Mouse (Mus musculus): ENCODE measurements at regions not wholly inside any gene's neighbourhood (a gene's known extent, or its start where the extent isn't known, plus 50 kb on each side); places are given as distances from the start of the nearest gene placed in this dataset.

DNA sequence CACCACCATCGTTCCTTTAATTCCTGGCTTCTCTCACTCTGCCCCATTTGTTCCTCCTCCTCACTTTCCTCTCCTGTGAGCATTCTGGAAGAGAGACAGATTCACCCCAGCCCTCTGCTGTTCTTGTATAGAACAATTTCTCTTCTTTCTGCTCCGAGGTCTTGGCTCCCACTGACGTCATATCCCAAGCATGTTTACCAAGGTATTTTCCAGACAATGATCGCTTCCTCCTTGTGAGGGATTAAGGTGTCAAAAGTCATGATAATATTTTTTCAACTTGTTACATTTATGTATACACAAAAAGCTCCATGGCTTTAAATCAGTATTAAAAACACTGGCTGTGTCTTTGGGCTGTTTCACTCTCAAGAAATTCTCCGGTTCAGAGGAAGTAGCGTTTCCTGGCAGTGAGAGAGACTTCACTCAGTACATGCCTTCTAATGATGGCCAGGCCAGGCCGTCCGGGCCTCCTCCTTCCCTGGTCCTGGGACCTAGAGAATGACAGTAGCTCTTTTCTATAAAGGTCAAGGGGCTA is 142.4 kb upstream of the Spdl1 start:
- no peak for DNase-seq (ENCODE audit: low spot score)

DNA sequence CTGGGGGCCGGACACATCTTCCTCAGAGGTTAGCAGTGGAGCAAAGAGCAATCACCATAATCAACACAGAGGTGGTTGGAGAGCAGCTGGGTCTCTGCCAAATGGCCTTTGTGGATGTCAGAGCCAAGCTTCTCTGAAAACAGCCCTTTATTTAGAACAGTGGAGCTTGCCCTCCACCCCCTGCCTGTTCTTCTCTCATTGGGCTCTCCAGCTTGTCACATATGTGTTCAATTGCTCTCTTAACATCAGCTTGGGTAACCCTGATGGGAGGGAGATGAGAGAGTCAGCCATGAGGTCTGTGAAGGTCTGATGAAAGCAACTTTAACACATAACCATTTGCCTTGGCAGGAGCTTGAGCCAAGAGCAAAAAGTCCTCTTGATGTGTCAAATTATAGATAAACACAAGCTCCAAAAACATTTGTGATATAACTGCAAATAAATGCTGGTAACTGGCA is 140.1 kb upstream of the Spdl1 start:
- DNase-seq (ENCODE audit: low spot score) = peak; percentile 8

DNA sequence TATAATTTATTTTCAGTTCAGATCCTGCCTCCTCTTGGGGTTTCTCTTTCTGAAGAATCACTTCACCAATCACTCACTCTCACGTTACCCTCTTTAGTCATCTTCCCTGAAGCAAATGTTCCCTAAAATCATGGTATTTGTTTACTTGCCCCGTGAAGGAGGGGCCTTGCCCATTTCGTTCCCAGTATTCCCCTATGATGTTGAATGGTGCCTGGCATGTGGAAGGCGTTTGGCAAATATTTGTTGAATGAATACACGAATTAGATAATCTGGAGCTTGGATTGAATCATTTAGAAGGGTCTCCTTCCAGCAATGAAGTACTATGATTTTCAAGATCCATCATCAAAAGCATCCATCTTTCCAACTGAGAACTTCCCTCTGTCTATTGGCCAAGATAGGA is 139.6 kb upstream of the Spdl1 start:
- no peak for DNase-seq (ENCODE audit: low spot score)

DNA sequence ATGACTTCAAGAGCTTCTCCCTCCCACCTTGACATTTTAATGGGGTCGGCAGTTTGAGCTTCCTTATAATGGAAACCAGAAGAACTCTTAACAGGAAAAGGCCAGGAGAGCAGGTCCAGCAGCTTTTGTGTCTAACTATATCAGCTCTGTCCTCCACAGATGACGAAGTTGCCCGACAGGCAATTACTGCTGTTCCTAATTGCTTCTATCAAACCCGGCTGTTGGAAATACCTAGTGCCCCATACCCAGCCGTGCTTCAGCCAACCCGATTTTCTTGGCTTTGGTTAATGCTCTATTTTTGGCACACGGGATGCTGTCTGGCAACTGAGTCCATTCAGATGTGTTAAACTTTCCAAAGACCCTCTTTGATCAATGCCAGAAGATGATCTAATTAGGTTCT is 125.8 kb upstream of the Spdl1 start:
- DNase-seq (ENCODE audit: low spot score) = peak; percentile 11

DNA sequence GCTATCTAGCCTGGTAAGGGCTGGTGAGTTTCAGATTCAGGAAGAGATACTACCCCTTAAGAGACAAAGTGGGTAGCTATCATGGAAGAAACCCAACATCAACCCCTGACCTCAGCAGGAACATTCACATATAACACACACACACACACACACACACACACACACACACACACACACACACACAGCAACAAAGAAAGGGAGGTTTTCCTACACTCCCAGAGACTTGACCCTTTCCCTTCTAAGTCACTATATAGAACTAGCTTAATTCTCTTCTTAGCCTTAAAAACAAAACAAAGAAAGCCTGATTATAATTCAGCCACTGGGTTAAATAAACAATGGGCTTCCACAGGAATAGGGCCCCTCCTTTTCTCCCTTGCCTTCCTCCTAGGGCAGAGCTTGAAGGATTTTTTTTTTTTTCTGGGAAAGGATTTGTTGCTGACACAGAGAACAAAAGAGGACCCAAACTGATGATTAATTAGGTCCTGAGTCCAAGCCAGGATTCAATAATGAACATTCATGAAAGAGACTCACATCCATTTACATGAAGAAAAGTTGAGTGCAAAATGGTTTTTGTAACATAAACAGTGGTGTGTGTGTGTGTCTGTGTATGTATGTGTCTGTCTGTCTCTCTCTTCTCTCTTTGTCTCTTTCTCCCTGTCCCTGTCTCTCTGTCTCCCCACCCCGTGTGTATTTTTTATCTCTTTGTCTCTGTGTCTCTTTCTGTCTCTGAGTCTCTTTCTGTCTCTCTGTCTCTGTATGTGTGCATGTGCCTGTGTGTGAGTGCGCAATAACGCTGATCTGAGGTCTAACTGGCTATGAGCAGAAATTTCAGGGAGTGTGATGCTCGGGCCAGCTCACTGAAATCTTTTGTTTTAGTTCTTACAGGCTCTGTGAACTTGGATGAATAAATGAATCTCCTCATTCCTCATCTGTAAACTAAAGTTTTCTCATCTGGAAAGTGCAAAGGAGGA is 108.3 kb upstream of the Spdl1 start:
- DNase-seq (ENCODE audit: low spot score) = peak; percentile 8

DNA sequence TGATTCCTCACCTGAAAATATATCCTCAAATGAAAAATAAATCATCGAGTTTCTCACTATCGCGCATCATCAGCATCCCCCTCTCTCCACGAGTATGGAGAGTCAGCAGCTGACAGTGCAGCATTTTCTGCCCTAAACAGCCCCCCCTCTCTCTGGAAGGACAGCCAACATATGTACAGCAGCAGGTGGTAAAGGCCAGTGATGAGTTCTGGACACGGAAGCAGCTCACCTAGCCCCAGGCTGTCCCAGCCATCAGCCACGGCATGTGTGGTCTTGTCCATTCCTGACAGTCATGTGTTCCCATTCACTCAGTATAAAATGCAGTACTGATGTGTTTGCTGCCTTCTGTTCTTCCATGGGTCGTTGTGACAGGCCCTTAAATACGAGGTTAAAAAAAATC is 106.7 kb upstream of the Spdl1 start:
- peak; percentile 25 for DNase-seq (ENCODE audit: low spot score)

DNA sequence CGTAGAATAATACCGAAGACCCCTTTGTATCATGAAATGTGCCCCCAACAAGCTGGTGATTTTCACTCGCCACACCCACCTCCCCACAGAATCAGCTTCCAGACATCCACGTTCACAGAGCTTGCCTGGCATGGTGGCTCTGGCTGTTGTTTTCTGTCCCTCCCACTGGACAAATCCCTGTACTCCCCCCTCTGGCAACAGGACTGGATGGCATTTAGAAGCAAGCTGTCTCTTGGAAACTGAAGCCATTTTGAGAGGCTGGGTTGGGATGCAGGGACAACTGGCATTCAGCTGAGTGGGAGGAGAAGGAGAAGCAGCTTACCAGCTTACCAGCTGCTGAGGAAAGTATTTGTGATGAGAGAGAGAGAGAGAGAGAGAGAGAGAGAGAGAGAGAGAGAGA is 105.6 kb upstream of the Spdl1 start:
- no peak for DNase-seq (ENCODE audit: low spot score)

DNA sequence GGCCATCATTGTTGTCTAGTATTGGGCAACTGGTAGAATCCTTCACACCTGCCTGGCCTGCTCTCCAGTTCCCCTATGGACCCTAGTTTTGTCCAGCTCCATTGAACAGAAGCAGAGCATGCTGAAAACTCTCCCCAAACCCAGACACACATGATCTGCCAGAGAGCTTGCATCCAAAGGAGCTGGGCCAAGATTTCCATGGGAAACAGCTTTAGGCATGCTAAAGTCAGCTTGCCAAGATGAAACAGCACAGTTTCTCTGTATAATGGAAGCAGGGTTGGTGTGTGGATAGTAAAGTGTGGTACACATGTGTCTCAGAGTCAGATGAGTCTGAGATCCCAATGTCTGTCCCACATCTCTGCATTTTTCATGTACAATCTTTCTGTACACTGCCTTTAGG is 98.8 kb upstream of the Spdl1 start:
- DNase-seq (ENCODE audit: low spot score) = no peak

DNA sequence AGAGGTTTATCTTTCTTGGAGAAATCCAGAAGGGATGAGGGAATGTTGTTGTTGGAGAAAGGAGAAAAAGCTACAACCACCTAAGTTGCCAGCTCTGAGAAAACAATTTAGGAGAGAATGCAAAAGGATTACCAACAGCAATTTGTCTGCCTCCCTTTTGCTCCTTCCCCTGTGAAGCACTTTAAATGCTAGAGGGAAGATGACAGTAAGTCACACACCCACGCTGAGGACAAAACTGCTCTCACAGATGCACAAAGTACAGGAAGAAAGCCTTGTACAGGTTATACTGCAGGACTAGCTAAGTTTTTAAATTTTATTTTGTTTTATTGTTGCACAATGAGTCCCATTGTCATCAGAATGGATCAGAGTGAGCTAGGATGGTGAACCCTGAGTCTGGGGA is 83.7 kb upstream of the Spdl1 start:
- DNase-seq (ENCODE audit: low spot score) = no peak

DNA sequence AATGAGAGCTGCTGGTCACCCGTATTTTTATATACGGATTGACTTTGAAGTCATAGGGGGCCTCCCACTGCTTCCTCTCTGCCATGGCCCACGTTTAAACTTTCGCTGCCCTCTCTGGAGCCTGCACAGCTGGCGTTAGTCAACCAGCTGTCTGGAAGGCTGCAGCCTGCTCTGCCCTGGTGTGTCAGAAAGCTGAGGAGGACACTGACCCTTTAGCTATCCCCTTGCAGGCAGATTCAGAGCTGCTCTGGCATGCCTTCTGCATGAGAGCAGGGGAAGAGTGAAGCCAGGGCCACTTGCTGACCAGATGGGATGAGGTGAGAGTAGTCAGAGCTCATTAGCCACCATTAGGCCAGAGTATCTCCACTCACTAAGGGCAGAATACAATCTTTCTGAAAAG is 76.4 kb upstream of the Spdl1 start:
- DNase-seq (ENCODE audit: low spot score) = peak; percentile 61

DNA sequence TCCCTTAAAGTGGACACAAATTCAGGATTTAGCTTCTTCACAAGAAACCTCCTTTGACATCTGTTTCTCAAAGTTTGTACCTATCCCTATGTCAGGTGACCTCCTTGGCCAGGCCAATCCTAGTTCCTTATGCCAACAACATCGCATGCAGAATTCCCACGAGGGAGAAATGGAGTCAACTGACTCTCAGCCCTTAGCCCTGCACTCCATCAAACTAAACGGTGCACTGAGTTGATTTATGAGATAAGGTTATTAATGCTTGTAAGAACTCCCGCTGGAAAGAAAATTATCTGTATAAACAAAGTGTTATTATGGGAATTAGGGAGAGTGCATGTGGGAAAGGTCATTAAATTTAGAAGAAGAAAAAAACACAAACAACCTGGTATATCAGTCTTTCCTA is 70.8 kb upstream of the Spdl1 start:
- DNase-seq (ENCODE audit: low spot score) = peak; percentile 36

DNA sequence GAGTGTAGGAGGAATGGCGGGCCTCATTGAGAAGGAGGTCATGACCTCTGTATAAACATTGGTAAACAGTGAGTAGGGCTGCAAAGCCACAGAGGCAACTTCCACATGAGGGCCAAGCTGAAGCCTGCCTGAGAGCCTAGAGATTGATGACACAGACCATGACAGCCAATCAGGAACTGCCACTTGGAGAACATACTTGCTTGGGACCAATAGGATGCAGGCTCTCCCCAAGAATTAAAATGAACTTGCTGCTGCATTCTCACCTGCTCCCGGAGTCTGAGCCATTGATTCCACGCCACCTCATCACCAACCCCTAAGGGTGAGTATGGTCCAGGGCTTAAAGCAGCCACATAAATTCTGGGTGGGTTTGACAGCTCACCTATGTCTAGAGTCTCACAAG is 66.0 kb upstream of the Spdl1 start:
- DNase-seq (ENCODE audit: low spot score) = peak; percentile 62

DNA sequence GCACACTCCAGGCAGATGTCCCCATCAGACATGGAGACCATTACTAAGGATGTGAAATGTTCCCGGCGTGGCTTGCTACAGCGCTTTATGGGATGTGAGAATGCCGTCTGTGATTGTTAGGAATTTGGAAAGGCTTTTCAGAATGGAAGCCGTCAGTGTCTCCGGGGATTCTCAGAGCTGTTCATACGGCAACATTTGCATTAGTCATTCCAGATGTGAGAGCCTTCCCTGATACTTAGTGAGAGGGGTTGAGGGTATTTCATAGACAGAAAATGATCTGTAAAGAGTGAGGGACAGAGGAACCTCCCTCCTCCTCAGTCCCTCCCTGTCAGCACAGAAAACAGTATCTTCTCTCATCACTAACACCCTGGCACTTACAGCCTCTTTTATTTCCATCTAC is 62.2 kb upstream of the Spdl1 start:
- no peak for DNase-seq (ENCODE audit: low spot score)

DNA sequence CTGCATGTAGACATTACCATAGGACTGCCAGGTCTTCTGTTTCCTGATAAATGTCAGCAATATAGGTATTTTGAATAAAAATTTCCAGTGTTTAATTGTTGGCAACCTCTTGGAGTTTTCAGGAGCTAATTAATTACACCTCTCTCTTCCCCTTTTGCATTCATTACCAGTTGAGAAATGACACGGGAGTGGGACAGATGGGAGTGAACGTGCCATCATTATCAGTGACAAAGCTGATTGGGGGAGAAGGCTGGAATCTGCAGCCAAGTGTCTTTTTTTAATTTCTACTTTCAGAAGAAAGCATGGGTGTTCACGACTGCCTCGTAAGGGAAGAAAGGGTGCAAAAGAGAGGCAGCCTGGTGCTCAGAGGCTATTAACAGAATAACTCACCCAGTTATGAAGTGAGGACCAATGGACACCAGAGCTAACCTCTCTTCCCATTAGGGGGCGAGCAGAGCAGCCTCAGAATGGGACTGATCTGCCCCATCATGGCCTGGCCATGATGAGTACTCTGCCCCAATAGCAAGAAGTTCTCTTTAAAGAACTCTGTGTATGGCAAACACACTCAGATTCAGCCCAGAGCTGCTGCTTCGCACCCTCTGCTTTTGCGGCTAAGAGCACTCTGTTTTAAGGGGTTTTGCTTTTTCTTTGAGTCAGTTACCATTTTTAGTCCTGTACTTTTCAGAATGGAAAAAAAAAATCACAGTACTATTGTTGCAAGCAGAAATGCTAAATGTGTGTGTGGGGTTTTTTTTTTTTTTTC is 55.1 kb upstream of the Spdl1 start:
- no peak for DNase-seq (ENCODE audit: low spot score)

DNA sequence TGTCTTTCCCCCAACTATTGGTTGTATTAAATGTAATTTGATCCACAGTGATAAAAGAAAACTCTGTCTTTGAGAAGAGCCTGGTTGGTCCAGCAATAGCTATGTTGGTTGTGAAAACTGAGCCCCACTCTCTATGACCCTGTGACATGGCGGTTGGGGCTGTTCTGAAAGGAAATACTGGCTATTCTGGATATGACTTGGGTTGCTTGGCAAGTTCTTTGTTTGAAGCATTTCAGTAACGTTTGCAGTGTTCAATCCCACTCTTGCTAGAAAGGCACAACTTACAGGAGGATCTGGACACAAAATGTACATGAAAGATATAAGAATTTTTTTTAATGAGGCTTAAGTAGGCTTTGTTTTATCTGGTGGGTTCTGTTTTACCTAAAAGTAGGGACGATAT is 54.1 kb upstream of the Spdl1 start:
- no peak for DNase-seq (ENCODE audit: low spot score)
